Mouse (Mus musculus): Measurements from ENCODE around the gene Kcns1. TPM values are rescaled to one million over a fixed set of nuclear protein-coding genes. Genes with fewer than 3 reads are reported as not detected.

Gene Kcns1
- polyA plus RNA-seq, 1 experiment from 2014 or later = 0.19 TPM

GRCm38 (mm10) chr2:164152341-164152740 lies 18.6 kb downstream of the Kcns1 start:
- Histone ChIP-seq H3K4me3 (ENCODE audit: low read depth, low read length) (no peak overlapping the region), H3K36me3 (ENCODE audit: control insufficient read depth, insufficient read depth, low read length) (peaks cover 5% of the 10 kb centered on the region; the same call in 1 of the 2 replicates), H3K9me3 (ENCODE audit: control insufficient read depth, low read length) (no peaks in the 10 kb centered on the region), H3K9ac (ENCODE audit: low read length) (no peak overlapping the region), H3K27me3 (ENCODE audit: control insufficient read depth, insufficient read depth, low read length) (no peaks in the 10 kb centered on the region), H3K4me2 (replicated peaks; ENCODE audit: low read depth) (no peak overlapping the region), H3K27ac (replicated peaks) (no peak overlapping the region), H3K4me1 (replicated peaks; ENCODE audit: control insufficient read depth, insufficient read depth) (no peaks in the 10 kb centered on the region)
- WGBS = 89% methylated on average over 11 of the region's 11 CpGs
- DNase-seq (ENCODE audit: low spot score) (no peak), ATAC-seq (ENCODE audit: low FRiP score, low TSS enrichment) (no peak)
- TF ChIP-seq CTCF (IDR thresholded peaks at IDR 0.05; ENCODE audit: low read depth) (no peak), EP300 (optimal IDR thresholded peaks at IDR 0.05) (no peak)

GRCm38 (mm10) chr2:164150086-164150760 lies 20.7 kb downstream of the Kcns1 start:
- no peak for TF ChIP-seq EP300 (optimal IDR thresholded peaks at IDR 0.05)
- no peak for TF ChIP-seq CTCF (IDR thresholded peaks at IDR 0.05; ENCODE audit: low read depth)
- 45% methylated on average over 14 of the region's 14 CpGs for WGBS
- H3K9me3 ChIP-seq (ENCODE audit: control insufficient read depth, low read length) = no peaks in the 10 kb centered on the region
- H3K27ac ChIP-seq (replicated peaks) = no peak overlapping the region
- no peak for DNase-seq (ENCODE audit: low spot score)
- H3K4me1 ChIP-seq (replicated peaks; ENCODE audit: control insufficient read depth, insufficient read depth) = no peaks in the 10 kb centered on the region
- H3K36me3 ChIP-seq (ENCODE audit: control insufficient read depth, insufficient read depth, low read length) = peaks cover 5% of the 10 kb centered on the region; the same call in 1 of the 2 replicates
- no peaks in the 10 kb centered on the region for H3K27me3 ChIP-seq (ENCODE audit: control insufficient read depth, insufficient read depth, low read length)
- H3K9ac ChIP-seq (ENCODE audit: low read length) = no peak overlapping the region
- ATAC-seq (ENCODE audit: low FRiP score, low TSS enrichment) = no peak
- H3K4me3 ChIP-seq (ENCODE audit: low read depth, low read length) = no peak overlapping the region
- no peak overlapping the region for H3K4me2 ChIP-seq (replicated peaks; ENCODE audit: low read depth)

GRCm38 (mm10) chr2:164146556-164146955 lies 24.4 kb downstream of the Kcns1 start:
- Histone ChIP-seq H3K4me3 (ENCODE audit: low read depth, low read length) (no peak overlapping the region), H3K27me3 (ENCODE audit: control insufficient read depth, insufficient read depth, low read length) (no peaks in the 10 kb centered on the region), H3K4me1 (replicated peaks; ENCODE audit: control insufficient read depth, insufficient read depth) (no peaks in the 10 kb centered on the region), H3K9ac (ENCODE audit: low read length) (no peak overlapping the region), H3K9me3 (ENCODE audit: control insufficient read depth, low read length) (no peaks in the 10 kb centered on the region), H3K4me2 (replicated peaks; ENCODE audit: low read depth) (no peak overlapping the region), H3K36me3 (ENCODE audit: control insufficient read depth, insufficient read depth, low read length) (no peaks in the 10 kb centered on the region; the same call in 1 of the 2 replicates), H3K27ac (replicated peaks) (no peak overlapping the region)
- 91% methylated on average over 12 of the region's 12 CpGs for WGBS
- no peak for ATAC-seq (ENCODE audit: low FRiP score, low TSS enrichment)
- no peak for TF ChIP-seq EP300 (optimal IDR thresholded peaks at IDR 0.05)
- TF ChIP-seq CTCF (IDR thresholded peaks at IDR 0.05; ENCODE audit: low read depth) = no peak
- DNase-seq (ENCODE audit: low spot score) = no peak

- Histone ChIP-seq H3K9ac (ENCODE audit: low read length) (no peak overlapping the region), H3K4me3 (ENCODE audit: low read depth, low read length) (no peak overlapping the region), H3K36me3 (ENCODE audit: control insufficient read depth, insufficient read depth, low read length) (no peaks in the 10 kb centered on the region; the same call in 1 of the 2 replicates), H3K4me1 (replicated peaks; ENCODE audit: control insufficient read depth, insufficient read depth) (no peaks in the 10 kb centered on the region), H3K27ac (replicated peaks) (no peak overlapping the region), H3K9me3 (ENCODE audit: control insufficient read depth, low read length) (no peaks in the 10 kb centered on the region), H3K27me3 (ENCODE audit: control insufficient read depth, insufficient read depth, low read length) (no peaks in the 10 kb centered on the region), H3K4me2 (replicated peaks; ENCODE audit: low read depth) (no peak overlapping the region)
- ATAC-seq (ENCODE audit: low FRiP score, low TSS enrichment) (no peak), DNase-seq (ENCODE audit: low spot score) (no peak)
- 75% methylated on average over 10 of the region's 10 CpGs for WGBS
- no peak for TF ChIP-seq EP300 (optimal IDR thresholded peaks at IDR 0.05)
- no peak for TF ChIP-seq CTCF (IDR thresholded peaks at IDR 0.05; ENCODE audit: low read depth)
Observed at GRCm38 (mm10) chr2:164144541-164144940, 26.4 kb downstream of the Kcns1 start.

- Histone ChIP-seq H3K9me3 (ENCODE audit: control insufficient read depth, low read length) (no peaks in the 10 kb centered on the region), H3K36me3 (ENCODE audit: control insufficient read depth, insufficient read depth, low read length) (no peaks in the 10 kb centered on the region; the same call in 1 of the 2 replicates), H3K27me3 (ENCODE audit: control insufficient read depth, insufficient read depth, low read length) (no peaks in the 10 kb centered on the region), H3K9ac (ENCODE audit: low read length) (no peak overlapping the region), H3K27ac (replicated peaks) (no peak overlapping the region), H3K4me3 (ENCODE audit: low read depth, low read length) (no peak overlapping the region), H3K4me2 (replicated peaks; ENCODE audit: low read depth) (no peak overlapping the region), H3K4me1 (replicated peaks; ENCODE audit: control insufficient read depth, insufficient read depth) (no peaks in the 10 kb centered on the region)
- DNase-seq (ENCODE audit: low spot score) (no peak), ATAC-seq (ENCODE audit: low FRiP score, low TSS enrichment) (no peak)
- 66% methylated on average over 6 of the region's 6 CpGs for WGBS
- no peak for TF ChIP-seq CTCF (IDR thresholded peaks at IDR 0.05; ENCODE audit: low read depth)
- TF ChIP-seq EP300 (optimal IDR thresholded peaks at IDR 0.05) = no peak
Observed at GRCm38 (mm10) chr2:164144025-164144424, 26.9 kb downstream of the Kcns1 start.

- no peak for DNase-seq (ENCODE audit: low spot score)
- 0 out of 2 replicates have a peak overlapping the region, but pooled peaks have one; percentile 18 for H3K27ac ChIP-seq (replicated peaks)
Observed at GRCm38 (mm10) chr2:164142021-164142420, 28.9 kb downstream of the Kcns1 start.

More at GRCm38 (mm10) chr2:164142021-164142420, 28.9 kb downstream of the Kcns1 start:
- no peak for ATAC-seq (ENCODE audit: low FRiP score, low TSS enrichment)
- Histone ChIP-seq H3K4me2 (replicated peaks; ENCODE audit: low read depth) (no peak overlapping the region), H3K4me1 (replicated peaks; ENCODE audit: control insufficient read depth, insufficient read depth) (no peaks in the 10 kb centered on the region), H3K36me3 (ENCODE audit: control insufficient read depth, insufficient read depth, low read length) (no peaks in the 10 kb centered on the region; the same call in 1 of the 2 replicates), H3K9ac (ENCODE audit: low read length) (0 out of 2 replicates have a peak overlapping the region, but pooled peaks have one; percentile 5), H3K9me3 (ENCODE audit: control insufficient read depth, low read length) (no peaks in the 10 kb centered on the region), H3K4me3 (ENCODE audit: low read depth, low read length) (no peak overlapping the region), H3K27me3 (ENCODE audit: control insufficient read depth, insufficient read depth, low read length) (no peaks in the 10 kb centered on the region)
- 66% methylated on average over 10 of the region's 10 CpGs for WGBS
- TF ChIP-seq EP300 (optimal IDR thresholded peaks at IDR 0.05) (no peak), CTCF (IDR thresholded peaks at IDR 0.05; ENCODE audit: low read depth) (no peak)

All from stomach, postnatal 0 days (tissue).